Mouse (Mus musculus) liver, postnatal 0 days (tissue): ENCODE results near the gene Fst.

Experiments
- CTCF ChIP-seq: sonication (generic); IDR thresholded peaks from 2 replicates; pipeline ENCODE4 v1.5.1; 2016; ENCODE audit warnings: antibody characterized with exemption, low read depth
- EP300 ChIP-seq: IDR thresholded peaks from 2 replicates; pipeline ENCODE4 v1.6.1; 2016; ENCODE audit warnings: antibody characterized with exemption, low read depth, mild to moderate bottlenecking

DNA sequence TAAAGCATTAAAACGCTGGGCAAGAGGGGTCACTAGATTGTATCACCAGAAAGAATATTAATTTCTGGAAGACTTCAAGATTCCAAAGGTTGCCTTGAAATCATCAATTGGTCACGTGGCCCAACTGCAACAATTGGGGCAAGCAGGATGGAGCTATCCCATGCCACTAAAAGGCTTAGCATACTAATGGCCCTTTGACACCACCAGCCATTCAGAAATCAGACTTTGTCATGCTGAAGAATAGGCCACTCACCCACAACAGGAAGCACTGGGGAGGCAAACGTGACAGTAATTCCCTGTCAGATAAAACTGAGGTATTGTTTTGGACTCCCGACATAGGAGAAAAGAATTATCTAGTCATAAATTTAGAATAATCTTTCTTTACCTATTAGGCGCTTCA lies 52.3 kb downstream of the Fst start:
- no peak for TF ChIP-seq CTCF
- TF ChIP-seq EP300: no peak
